Mouse (Mus musculus) layer of hippocampus, adult 9-11 months (tissue): ENCODE data around the gene Slamf6.
A peak's percentile ranks its signal among the peaks of the same experiment; 100 is the strongest.

Source experiments
- DNase-seq: peaks from one replicate; pipeline ENCODE4 v3.0.0; 2022

Slamf6 gene

DNA sequence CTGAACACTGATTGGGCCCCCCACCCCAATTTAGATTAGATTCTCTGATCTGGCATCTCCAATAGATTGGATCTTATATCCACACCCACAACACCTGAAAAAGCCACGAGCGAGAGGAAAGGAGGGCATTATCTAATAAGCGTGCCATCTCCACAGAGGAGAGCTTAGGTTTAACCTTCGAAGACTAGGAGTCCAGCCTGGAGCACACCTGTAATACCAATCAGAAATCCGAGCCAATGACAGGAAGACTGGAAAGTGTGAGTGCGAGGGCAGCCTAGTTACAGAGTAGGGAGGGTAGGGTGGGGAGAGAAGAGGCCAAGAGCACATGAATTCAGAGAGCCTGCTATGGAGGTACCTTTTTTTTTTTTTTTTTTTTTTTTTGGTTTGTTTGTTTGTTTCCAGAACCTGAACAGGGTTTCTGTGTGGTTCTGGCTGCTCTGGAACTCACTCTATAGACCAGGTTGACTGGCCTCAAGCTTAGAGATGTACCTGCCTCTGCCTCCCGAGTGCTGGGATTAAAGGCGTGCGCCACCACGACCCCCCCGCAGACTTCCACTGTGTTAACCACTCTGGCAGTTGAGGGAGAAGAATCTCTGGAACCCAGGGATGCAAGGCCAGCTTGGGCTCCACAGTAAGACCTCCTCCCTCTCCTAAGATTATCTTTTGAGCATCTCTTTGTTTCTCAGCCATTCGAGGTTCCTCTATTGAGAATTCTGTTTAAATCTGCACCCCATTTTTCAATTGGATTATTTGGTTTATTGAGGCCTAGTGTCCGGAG is 81.7 kb downstream of the Slamf6 start:
- DNase-seq = no peak

DNA sequence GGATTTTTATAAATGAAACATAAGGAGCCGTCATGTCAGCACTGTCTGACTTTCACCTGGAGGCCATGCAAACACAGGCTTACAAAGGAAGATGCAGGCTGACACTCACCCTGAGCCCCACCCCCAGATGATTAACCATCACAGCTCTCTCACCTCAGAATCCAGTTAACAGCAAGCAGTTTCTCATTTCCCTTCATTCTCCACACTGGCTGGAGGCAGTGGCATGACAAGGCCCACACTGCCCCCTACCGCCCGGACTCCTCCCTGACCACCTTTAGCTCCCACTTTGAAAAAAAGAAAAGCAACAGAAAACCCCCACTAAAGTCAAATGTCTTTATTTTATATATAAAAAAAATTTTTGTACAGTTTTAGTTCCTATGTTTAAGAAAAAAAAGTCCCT is 83.3 kb downstream of the Slamf6 start:
- DNase-seq = peak; percentile 52

DNA sequence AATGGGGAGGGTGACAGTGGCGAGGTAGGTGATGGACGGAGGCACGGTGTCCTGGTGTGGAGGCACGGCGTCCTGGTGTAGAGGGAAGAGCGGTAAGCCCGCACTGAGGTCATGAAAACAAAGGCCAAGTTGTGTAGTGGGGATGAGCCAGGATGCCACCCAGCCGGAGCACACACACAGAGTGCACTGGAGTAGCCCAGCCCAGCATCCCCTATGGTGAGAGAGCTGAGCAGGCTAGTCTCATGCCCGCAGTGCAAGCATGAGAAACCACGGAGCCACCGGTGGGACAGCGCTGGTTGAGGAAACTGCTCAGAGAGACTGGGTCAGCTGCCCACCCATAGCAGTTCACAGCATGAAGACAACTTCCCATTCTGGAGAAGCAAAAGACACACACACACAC is 84.3 kb downstream of the Slamf6 start:
- no peak for DNase-seq
